Mouse (Mus musculus) embryonic facial prominence, embryonic 10.5 days (tissue): ENCODE results near the gene Mboat2. TPM values are rescaled to one million over a fixed set of nuclear protein-coding genes. Genes with fewer than 3 reads are reported as not detected.

Experiments used
- DNase-seq: peaks from one replicate; pipeline ENCODE4 v3.0.0-alpha.2; 2017; ENCODE audit warnings: low spot score
- H3K27ac ChIP-seq: fragments of 300-500 bp; sonication (generic); replicated peaks from 2 replicates; pipeline ENCODE4 v1.5.1; 2016; ENCODE audit warnings: mild to moderate bottlenecking
- H3K27me3 ChIP-seq: fragments of 300-500 bp; sonication (generic); replicated peaks from 2 replicates; pipeline ENCODE4 v1.6.1; 2016; ENCODE audit warnings: low read depth, mild to moderate bottlenecking; ENCODE audit not compliant: poor library complexity, severe bottlenecking
- H3K36me3 ChIP-seq: fragments of 300-500 bp; sonication (generic); replicated peaks from 2 replicates; pipeline ENCODE4 v1.6.1; 2016; ENCODE audit warnings: mild to moderate bottlenecking, moderate library complexity
- H3K4me1 ChIP-seq: fragments of 300-500 bp; sonication (generic); 2 replicates; pipeline ENCODE4 v1.6.1; 2016
- H3K4me3 ChIP-seq: fragments of 300-500 bp; sonication (generic); 2 replicates; pipeline ENCODE4 v1.5.1; 2016; ENCODE audit warnings: mild to moderate bottlenecking, moderate library complexity
- H3K9me3 ChIP-seq: fragments of 300-500 bp; sonication (generic); 2 replicates; pipeline ENCODE4 v1.6.1; 2016; ENCODE audit warnings: mild to moderate bottlenecking
- WGBS: fragments of 180-500 bp; shearing (Covaris S2); methylation state at CpG from one replicate; pipeline ENCODE4 v1.1.7; 2016; 5-methylcytosine and 5-hydroxymethylcytosine counted together
- polyA plus RNA-seq: library from polyadenylated mRNA; unstranded; fragments of >200 nt; fragmentation: Nextera tagmentation; extraction: Ambion mirVana; gene quantifications from 2 replicates; pipeline ENCODE4 v1.2.1, GENCODE M21; 2016

Gene Mboat2
- polyA plus RNA-seq, 1 experiment from 2014 or later: 45.7 TPM

- Histone ChIP-seq H3K27me3 (no peaks in the 10 kb centered on the region), H3K36me3 (peaks cover 5% of the 10 kb centered on the region; the same call in 1 of the 2 replicates), H3K4me3 (no peak overlapping the region), H3K9me3 (no peaks in the 10 kb centered on the region), H3K27ac (no peak overlapping the region), H3K4me1 (no peaks in the 10 kb centered on the region)
- WGBS: 88% methylated on average over 6 of the region's 6 CpGs
- DNase-seq: no peak
Measured at GRCm38 (mm10) chr12:24965406-24965805, 134.7 kb downstream of the Mboat2 start.

- Histone ChIP-seq H3K27me3 (no peaks in the 10 kb centered on the region), H3K4me1 (no peaks in the 10 kb centered on the region), H3K27ac (no peak overlapping the region), H3K36me3 (no peaks in the 10 kb centered on the region), H3K9me3 (no peaks in the 10 kb centered on the region), H3K4me3 (no peak overlapping the region)
- WGBS: 84% methylated on average over 2 of the region's 2 CpGs
- no peak for DNase-seq
Measured at GRCm38 (mm10) chr12:24966046-24966445, 135.4 kb downstream of the Mboat2 start.

GRCm38 (mm10) chr12:24971490-24972200 lies 141.0 kb downstream of the Mboat2 start:
- no peak for DNase-seq
- 89% methylated on average over 5 of the region's 5 CpGs for WGBS
- Histone ChIP-seq H3K36me3 (no peaks in the 10 kb centered on the region), H3K4me3 (no peak overlapping the region), H3K9me3 (no peaks in the 10 kb centered on the region), H3K27ac (no peak overlapping the region), H3K27me3 (0 out of 2 replicates have a peak, but pooled peaks cover 4% of the 10 kb centered on the region), H3K4me1 (peaks cover 13% of the 10 kb centered on the region)

- no peak overlapping the region for H3K4me3 ChIP-seq
- H3K4me1 ChIP-seq: peaks cover 13% of the 10 kb centered on the region
- H3K36me3 ChIP-seq: no peaks in the 10 kb centered on the region
- DNase-seq: no peak
- H3K27ac ChIP-seq: no peak overlapping the region
- 0 out of 2 replicates have a peak, but pooled peaks cover 4% of the 10 kb centered on the region for H3K27me3 ChIP-seq
- 77% methylated on average over 8 of the region's 8 CpGs for WGBS
- H3K9me3 ChIP-seq: no peaks in the 10 kb centered on the region
Measured at GRCm38 (mm10) chr12:24972371-24973350, 142.0 kb downstream of the Mboat2 start.

- 79% methylated on average over 5 of the region's 5 CpGs for WGBS
- Histone ChIP-seq H3K4me1 (peaks cover 13% of the 10 kb centered on the region), H3K27ac (no peak overlapping the region)
Measured at GRCm38 (mm10) chr12:24973586-24973985, 142.9 kb downstream of the Mboat2 start.

GRCm38 (mm10) chr12:24974446-24975114 lies 143.9 kb downstream of the Mboat2 start, which contains the start of gene Kidins220:
TSS of gene Kidins220 (plus strand) at chr12:24974925.
- Histone ChIP-seq H3K4me1 (peaks cover 13% of the 10 kb centered on the region), H3K27me3 (0 out of 2 replicates have a peak, but pooled peaks cover 4% of the 10 kb centered on the region), H3K4me3 (peak within 1 kb of the TSS; percentile 92), H3K27ac (peak within 1 kb of the TSS; percentile 85), H3K36me3 (no peaks in the 10 kb centered on the region), H3K9me3 (no peaks in the 10 kb centered on the region)
- peak; percentile 96 for DNase-seq
- WGBS: 14% methylated on average over 29 of the region's 29 CpGs

More at GRCm38 (mm10) chr12:24973586-24973985, 142.9 kb downstream of the Mboat2 start:
- Histone ChIP-seq H3K27me3 (0 out of 2 replicates have a peak, but pooled peaks cover 4% of the 10 kb centered on the region), H3K9me3 (no peaks in the 10 kb centered on the region), H3K4me3 (no peak overlapping the region), H3K36me3 (no peaks in the 10 kb centered on the region)
- no peak for DNase-seq

GRCm38 (mm10) chr12:24975115-24975733 lies 144.5 kb downstream of the Mboat2 start:
- 0 out of 2 replicates have a peak, but pooled peaks cover 4% of the 10 kb centered on the region for H3K27me3 ChIP-seq
- H3K27ac ChIP-seq: peak overlapping the region; percentile 85
- under 1% methylated on average over 31 of the region's 31 CpGs for WGBS
- H3K36me3 ChIP-seq: no peaks in the 10 kb centered on the region
- no peaks in the 10 kb centered on the region for H3K9me3 ChIP-seq
- peak; percentile 73 for DNase-seq
- H3K4me1 ChIP-seq: peaks cover 13% of the 10 kb centered on the region
- H3K4me3 ChIP-seq: peak overlapping the region; percentile 92

GRCm38 (mm10) chr12:24985226-24985625 lies 154.5 kb downstream of the Mboat2 start:
- DNase-seq: no peak
- H3K27me3 ChIP-seq: no peaks in the 10 kb centered on the region
- H3K4me3 ChIP-seq: no peak overlapping the region
- no peaks in the 10 kb centered on the region for H3K9me3 ChIP-seq
- peaks cover 43% of the 10 kb centered on the region for H3K36me3 ChIP-seq
- 92% methylated on average over 5 of the region's 5 CpGs for WGBS
- H3K27ac ChIP-seq: no peak overlapping the region
- H3K4me1 ChIP-seq: no peaks in the 10 kb centered on the region

GRCm38 (mm10) chr12:24995350-24995749 lies 164.7 kb downstream of the Mboat2 start:
- WGBS: 87% methylated on average over 4 of the region's 4 CpGs
- Histone ChIP-seq H3K27ac (no peak overlapping the region), H3K36me3 (peaks cover 86% of the 10 kb centered on the region), H3K4me1 (no peaks in the 10 kb centered on the region), H3K9me3 (no peaks in the 10 kb centered on the region), H3K27me3 (no peaks in the 10 kb centered on the region), H3K4me3 (no peak overlapping the region)
- DNase-seq: no peak

- no peak overlapping the region for H3K27ac ChIP-seq
- H3K9me3 ChIP-seq: no peaks in the 10 kb centered on the region
- no peaks in the 10 kb centered on the region for H3K27me3 ChIP-seq
- H3K36me3 ChIP-seq: peaks cover 85% of the 10 kb centered on the region
- H3K4me3 ChIP-seq: no peak overlapping the region
- H3K4me1 ChIP-seq: no peaks in the 10 kb centered on the region
- 88% methylated on average over 6 of the region's 6 CpGs for WGBS
- no peak for DNase-seq
Measured at GRCm38 (mm10) chr12:25005350-25005749, 174.7 kb downstream of the Mboat2 start.

GRCm38 (mm10) chr12:25009957-25010356 lies 179.3 kb downstream of the Mboat2 start:
- Histone ChIP-seq H3K9me3 (no peaks in the 10 kb centered on the region), H3K36me3 (peaks cover 89% of the 10 kb centered on the region), H3K27me3 (no peaks in the 10 kb centered on the region), H3K4me1 (peaks cover 3% of the 10 kb centered on the region; the same call in 1 of the 2 replicates), H3K27ac (no peak overlapping the region), H3K4me3 (no peak overlapping the region)
- no peak for DNase-seq
- 90% methylated on average over 9 of the region's 9 CpGs for WGBS
